Mouse (Mus musculus) stomach, postnatal 0 days (tissue): ENCODE data around the gene Tpm1. TPM values are rescaled to one million over a fixed set of nuclear protein-coding genes. Genes with fewer than 3 reads are reported as not detected.
A peak's percentile ranks its signal among the peaks of the same experiment; 100 is the strongest.

Experiments used
- ATAC-seq: fragments of 200-750 bp; cut with Nextera tagmentation; 2 replicates; pipeline ENCODE4 v1.8.0; 2017; ENCODE audit not compliant: low FRiP score, low TSS enrichment
- DNase-seq: peaks from one replicate; pipeline ENCODE4 v3.0.0-alpha.2; 2016; ENCODE audit warnings: low spot score
- H3K27ac ChIP-seq: fragments of 300-500 bp; sonication (generic); replicated peaks from 2 replicates; pipeline ENCODE4 v1.5.1; 2014; ENCODE audit warnings: mild to moderate bottlenecking, control low read depth
- H3K27me3 ChIP-seq: fragments of 300-500 bp; sonication (generic); 2 replicates; pipeline ENCODE4 v1.6.1; 2014; ENCODE audit warnings: low read length; ENCODE audit not compliant: control insufficient read depth, insufficient read depth
- H3K36me3 ChIP-seq: fragments of 300-500 bp; sonication (generic); 2 replicates; pipeline ENCODE4 v1.6.1; 2014; ENCODE audit warnings: low read length, mixed read lengths; ENCODE audit not compliant: control insufficient read depth, insufficient read depth
- H3K4me1 ChIP-seq: fragments of 300-500 bp; sonication (generic); replicated peaks from 2 replicates; pipeline ENCODE4 v1.6.1; 2014; ENCODE audit warnings: antibody characterized with exemption; ENCODE audit not compliant: control insufficient read depth, insufficient read depth
- H3K4me2 ChIP-seq: fragments of 300-500 bp; sonication (generic); replicated peaks from 2 replicates; pipeline ENCODE4 v1.6.1; 2014; ENCODE audit warnings: low read depth, mild to moderate bottlenecking, control low read depth, moderate library complexity
- H3K4me3 ChIP-seq: fragments of 300-500 bp; sonication (generic); 2 replicates; pipeline ENCODE4 v1.5.1; 2014; ENCODE audit warnings: low read depth, low read length, control low read depth
- H3K9ac ChIP-seq: fragments of 300-500 bp; sonication (generic); 2 replicates; pipeline ENCODE4 v1.6.1; 2014; ENCODE audit warnings: mild to moderate bottlenecking, low read length, control low read depth, mixed read lengths
- H3K9me3 ChIP-seq: fragments of 300-500 bp; sonication (generic); 2 replicates; pipeline ENCODE4 v1.6.1; 2016; ENCODE audit warnings: low read length; ENCODE audit not compliant: control insufficient read depth
- CTCF ChIP-seq: IDR thresholded peaks from 2 replicates; pipeline ENCODE4 v1.5.1; 2016; ENCODE audit warnings: antibody characterized with exemption, low read depth, mild to moderate bottlenecking, moderate library complexity
- EP300 ChIP-seq: optimal IDR thresholded peaks from 2 replicates; pipeline ENCODE3; 2016; ENCODE audit warnings: antibody characterized with exemption
- WGBS: fragments of 180-500 bp; shearing (Covaris S2); extraction: QIAGEN DNeasy Blood & Tissue Kit; methylation state at CpG from one replicate; pipeline ENCODE4 v1.1.7; 2014; 5-methylcytosine and 5-hydroxymethylcytosine counted together
- polyA plus RNA-seq: library from polyadenylated mRNA; unstranded; fragments of >200 nt; fragmentation: Nextera tagmentation; extraction: Ambion mirVana; gene quantifications from 2 replicates; pipeline ENCODE4 v1.2.1, GENCODE M21; 2015

Gene Tpm1
- polyA plus RNA-seq, 1 experiment from 2014 or later, result 2,538 TPM

DNA sequence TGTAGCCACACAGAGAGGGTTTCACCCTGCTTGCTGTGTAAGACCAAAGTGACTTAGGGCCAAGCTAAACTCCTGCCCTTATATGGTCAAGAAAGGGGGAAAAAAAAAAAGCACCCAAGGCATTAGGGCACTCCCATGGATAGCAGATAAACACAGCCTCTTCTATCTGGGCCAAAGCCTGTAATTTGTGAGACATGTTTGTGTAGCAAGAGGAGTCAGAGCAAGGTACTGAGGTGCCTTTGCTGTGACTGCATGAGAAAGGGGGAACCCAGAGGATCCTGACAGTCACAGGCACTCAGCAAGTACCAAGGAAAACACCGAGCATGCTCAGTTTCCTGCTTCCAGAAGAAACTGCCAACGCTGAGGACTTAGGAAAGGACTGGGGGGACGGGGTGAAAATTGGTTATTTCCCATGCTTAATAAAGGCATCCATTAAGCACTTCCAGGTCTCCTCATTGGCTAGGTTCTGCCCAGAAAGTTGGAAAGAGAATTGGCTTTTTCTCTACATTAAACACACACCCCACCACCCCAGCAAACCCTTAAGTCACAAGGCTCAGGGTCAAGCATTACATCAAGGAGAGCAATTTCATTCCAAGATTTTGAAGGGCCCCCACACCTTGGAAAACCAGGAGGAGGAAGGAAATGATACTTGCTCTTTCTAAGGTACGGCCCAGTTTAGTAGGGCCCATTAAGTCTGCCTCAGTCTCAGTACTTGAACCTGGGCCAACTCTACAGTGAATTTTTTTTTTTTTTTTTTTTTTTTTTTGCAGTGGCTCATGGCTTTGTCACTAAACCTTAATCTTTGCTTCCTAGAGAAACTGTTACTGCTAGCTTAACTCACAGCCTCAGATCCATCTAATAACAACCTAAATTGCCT is 8.0 kb downstream of the Tpm1 start:
- no peak for TF ChIP-seq CTCF
- no peak for TF ChIP-seq EP300
- peaks cover 9% of the 10 kb centered on the region; the same call in 1 of the 2 replicates for H3K4me1 ChIP-seq
- 15% methylated on average over 4 of the region's 4 CpGs for WGBS
- H3K4me3 ChIP-seq, result peak overlapping the region; percentile 86
- DNase-seq (peak; percentile 38), ATAC-seq (0 out of 2 replicates have a peak, but pooled peaks have one; percentile 2)
- peak overlapping the region; percentile 85 for H3K27ac ChIP-seq
- peaks cover 6% of the 10 kb centered on the region for H3K36me3 ChIP-seq
- peak overlapping the region; percentile 56 for H3K9ac ChIP-seq
- H3K27me3 ChIP-seq, result no peaks in the 10 kb centered on the region
- peak overlapping the region; percentile 69 for H3K4me2 ChIP-seq
- no peaks in the 10 kb centered on the region for H3K9me3 ChIP-seq

DNA sequence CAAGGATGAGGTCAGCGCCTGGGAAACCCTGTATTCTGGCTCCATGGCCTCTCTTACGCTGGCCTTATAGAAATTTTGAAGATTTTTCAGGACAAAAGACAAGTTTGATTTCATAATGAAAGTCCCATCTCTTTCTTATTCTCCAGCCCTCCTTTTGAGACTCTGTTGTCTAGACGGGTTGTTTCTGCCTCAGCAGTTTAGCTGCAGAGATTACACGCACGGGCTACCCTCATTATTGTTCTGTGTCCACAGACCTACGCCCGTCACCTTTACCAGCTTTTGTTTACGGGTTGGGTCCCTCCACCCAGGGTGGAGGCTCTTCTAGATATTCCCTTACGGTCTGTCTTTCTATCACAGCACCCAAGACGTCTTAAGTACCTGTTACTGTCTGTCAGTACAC is 9.3 kb downstream of the Tpm1 start:
- ATAC-seq (no peak), DNase-seq (no peak)
- H3K4me3 ChIP-seq, result no peak overlapping the region
- peaks cover 9% of the 10 kb centered on the region; the same call in 1 of the 2 replicates for H3K4me1 ChIP-seq
- peak overlapping the region; percentile 69 for H3K4me2 ChIP-seq
- 48% methylated on average over 10 of the region's 10 CpGs for WGBS
- no peaks in the 10 kb centered on the region for H3K9me3 ChIP-seq
- H3K36me3 ChIP-seq, result peaks cover 19% of the 10 kb centered on the region
- H3K27me3 ChIP-seq, result no peaks in the 10 kb centered on the region
- peak overlapping the region; percentile 43 for H3K9ac ChIP-seq
- TF ChIP-seq EP300 (peak; percentile 17), CTCF (no peak)
- peak overlapping the region; percentile 85 for H3K27ac ChIP-seq

GRCm38 (mm10) chr9:67038686-67039085 is 10.5 kb downstream of the Tpm1 start:
- WGBS, result 72% methylated on average over 7 of the region's 7 CpGs
- H3K27ac ChIP-seq, result peak overlapping the region; percentile 56
- no peaks in the 10 kb centered on the region for H3K27me3 ChIP-seq
- H3K4me3 ChIP-seq, result no peak overlapping the region
- ATAC-seq (no peak), DNase-seq (no peak)
- peaks cover 24% of the 10 kb centered on the region for H3K36me3 ChIP-seq
- no peak overlapping the region for H3K9ac ChIP-seq
- H3K9me3 ChIP-seq, result no peaks in the 10 kb centered on the region
- H3K4me1 ChIP-seq, result peaks cover 9% of the 10 kb centered on the region; the same call in 1 of the 2 replicates
- no peak overlapping the region for H3K4me2 ChIP-seq
- no peak for TF ChIP-seq EP300
- TF ChIP-seq CTCF, result no peak

GRCm38 (mm10) chr9:67037666-67038065 is 11.5 kb downstream of the Tpm1 start:
- no peaks in the 10 kb centered on the region for H3K9me3 ChIP-seq
- no peak for DNase-seq
- peaks cover 9% of the 10 kb centered on the region; the same call in 1 of the 2 replicates for H3K4me1 ChIP-seq
- H3K4me3 ChIP-seq, result no peak overlapping the region
- no peak overlapping the region for H3K4me2 ChIP-seq
- H3K36me3 ChIP-seq, result peaks cover 34% of the 10 kb centered on the region
- no peaks in the 10 kb centered on the region for H3K27me3 ChIP-seq
- WGBS, result 69% methylated on average over 4 of the region's 4 CpGs
- no peak overlapping the region for H3K9ac ChIP-seq
- no peak for ATAC-seq
- peak overlapping the region; percentile 50; the same call in 1 of the 2 replicates for H3K27ac ChIP-seq
- TF ChIP-seq EP300 (no peak), CTCF (no peak)

GRCm38 (mm10) chr9:67036527-67037118 is 12.6 kb downstream of the Tpm1 start:
- no peak overlapping the region for H3K4me2 ChIP-seq
- no peaks in the 10 kb centered on the region for H3K27me3 ChIP-seq
- H3K4me3 ChIP-seq, result no peak overlapping the region
- ATAC-seq, result no peak
- peak overlapping the region; percentile 25; the same call in 1 of the 2 replicates for H3K27ac ChIP-seq
- H3K4me1 ChIP-seq, result peaks cover 9% of the 10 kb centered on the region; the same call in 1 of the 2 replicates
- 22% methylated on average over 2 of the region's 2 CpGs for WGBS
- DNase-seq, result no peak
- no peaks in the 10 kb centered on the region for H3K9me3 ChIP-seq
- TF ChIP-seq EP300 (no peak), CTCF (no peak)
- no peak overlapping the region for H3K9ac ChIP-seq
- H3K36me3 ChIP-seq, result peaks cover 44% of the 10 kb centered on the region
